Mouse (Mus musculus) ovary, adult 2 months (tissue): ENCODE measurements around the gene Prpf18. TPM values are rescaled to one million over a fixed set of nuclear protein-coding genes. Genes with fewer than 3 reads are reported as not detected.

Experiments used
- polyA plus RNA-seq: library from polyadenylated mRNA; depleted of rRNA; stranded (reverse); fragments of >200 nt; gene quantifications from 2 replicates; pipeline ENCODE4 v1.2.3, GENCODE M21; 2012; rRNA removed

Gene Prpf18
- polyA plus RNA-seq = 6.4 and 8.3 TPM in 2 replicates

DNA sequence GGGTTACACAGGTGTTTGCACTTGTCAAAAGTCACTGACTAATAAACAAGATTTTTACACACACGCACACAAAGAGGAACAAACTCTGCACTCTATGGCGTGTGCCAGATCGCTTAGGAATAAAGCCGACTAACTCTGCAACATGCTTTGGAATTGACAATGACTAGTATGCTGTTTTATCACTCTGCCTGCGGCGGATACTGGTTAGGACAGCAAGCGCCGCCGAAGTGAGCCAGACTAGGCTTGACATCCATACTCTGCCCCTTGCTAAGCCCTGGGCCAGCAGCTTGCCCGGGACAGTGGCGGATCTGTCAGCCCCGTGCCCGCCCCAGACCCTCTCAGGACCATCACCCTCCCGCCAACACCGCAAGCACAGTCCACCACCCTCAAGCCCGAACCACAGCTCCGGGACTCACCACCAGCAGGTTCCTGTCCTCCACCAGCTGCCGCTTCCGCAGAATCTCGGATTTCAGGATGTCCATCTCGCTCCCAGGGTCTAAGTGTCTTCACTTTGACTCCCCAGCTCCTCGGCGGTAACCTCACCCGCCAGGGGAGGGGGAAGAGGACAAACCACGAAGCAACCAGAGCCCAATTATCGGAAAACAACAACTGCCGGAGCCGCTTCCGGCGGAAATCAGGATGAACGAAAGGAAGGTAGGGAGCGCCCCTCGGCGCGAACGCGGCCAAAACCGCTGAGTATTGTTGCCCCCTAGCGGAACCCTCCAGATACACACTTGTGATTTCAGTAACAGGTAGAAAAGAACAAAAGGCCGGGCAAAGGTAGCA is at the start of gene Prpf18:
Gene Prpf18 (minus strand): TSS at position 614 of the 786 bp plus-strand sequence.

Other genes starting within 250 kb of the Prpf18 start
- gene Bend7, start 65.7 kb upstream of the Prpf18 start, polyA plus RNA-seq = 3.7 and 5.0 TPM in 2 replicates
- gene Sephs1, start 229.5 kb upstream of the Prpf18 start, polyA plus RNA-seq = 28.2 and 28.3 TPM in 2 replicates